Mouse (Mus musculus) bone marrow, adult 2 months (tissue): Measurements from ENCODE around the gene Fzr1. TPM values are rescaled to one million over a fixed set of nuclear protein-coding genes. Genes with fewer than 3 reads are reported as not detected.

Source experiments
- H3K27ac ChIP-seq: fragments of 200-500 bp; 2 replicates; pipeline ENCODE4 v1.5.1; 2012; ENCODE audit warnings: low read depth, mild to moderate bottlenecking, control low read depth, inconsistent platforms, low read length; ENCODE audit not compliant: control insufficient read depth, poor library complexity, insufficient read depth
- H3K4me1 ChIP-seq: fragments of 200-500 bp; 2 replicates; pipeline ENCODE4 v1.6.1; 2011; ENCODE audit warnings: low read length; ENCODE audit not compliant: control insufficient read depth, insufficient read depth
- H3K4me3 ChIP-seq: fragments of 200-500 bp; replicated peaks from 2 replicates; pipeline ENCODE3; 2011; ENCODE audit warnings: mild to moderate bottlenecking, low read depth, low read length, control low read depth; ENCODE audit not compliant: control insufficient read depth
- CTCF ChIP-seq: fragments of 200-500 bp; IDR thresholded peaks from 2 replicates; pipeline ENCODE4 v1.5.1; 2011; ENCODE audit warnings: low read length, control low read depth; ENCODE audit not compliant: control insufficient read depth, insufficient read depth
- POLR2A ChIP-seq: fragments of 200-500 bp; IDR thresholded peaks from 2 replicates; pipeline ENCODE4 v1.6.1; 2011; ENCODE audit warnings: low read depth, mild to moderate bottlenecking, control low read depth, low read length, borderline replicate concordance; ENCODE audit not compliant: control insufficient read depth
- WGBS: fragments of 180-500 bp; shearing (Covaris S2); methylation state at CpG from one replicate; pipeline ENCODE4 v1.1.7; 2018; 5-methylcytosine and 5-hydroxymethylcytosine counted together
- polyA plus RNA-seq: library from polyadenylated mRNA; stranded (reverse); fragments of >200 nt; gene quantifications from 2 replicates; pipeline ENCODE4 v1.2.4, GENCODE M21; 2011; ENCODE audit warnings: low replicate concordance; ENCODE audit not compliant: missing spikeins, insufficient read depth, insufficient read length

Fzr1 gene
- polyA plus RNA-seq, 1 experiment, result 131 TPM

- 91% methylated on average over 54 of the region's 54 CpGs for WGBS
- no peak overlapping the region for H3K4me3 ChIP-seq
- H3K27ac ChIP-seq, result peak overlapping the region; percentile 67; the same call in 1 of the 2 replicates
- peaks cover 7% of the 10 kb centered on the region for H3K4me1 ChIP-seq
- no peak for TF ChIP-seq CTCF
- TF ChIP-seq POLR2A, result no peak
Measured at GRCm38 (mm10) chr10:81363436-81364346, 14.6 kb downstream of the Fzr1 start.

DNA sequence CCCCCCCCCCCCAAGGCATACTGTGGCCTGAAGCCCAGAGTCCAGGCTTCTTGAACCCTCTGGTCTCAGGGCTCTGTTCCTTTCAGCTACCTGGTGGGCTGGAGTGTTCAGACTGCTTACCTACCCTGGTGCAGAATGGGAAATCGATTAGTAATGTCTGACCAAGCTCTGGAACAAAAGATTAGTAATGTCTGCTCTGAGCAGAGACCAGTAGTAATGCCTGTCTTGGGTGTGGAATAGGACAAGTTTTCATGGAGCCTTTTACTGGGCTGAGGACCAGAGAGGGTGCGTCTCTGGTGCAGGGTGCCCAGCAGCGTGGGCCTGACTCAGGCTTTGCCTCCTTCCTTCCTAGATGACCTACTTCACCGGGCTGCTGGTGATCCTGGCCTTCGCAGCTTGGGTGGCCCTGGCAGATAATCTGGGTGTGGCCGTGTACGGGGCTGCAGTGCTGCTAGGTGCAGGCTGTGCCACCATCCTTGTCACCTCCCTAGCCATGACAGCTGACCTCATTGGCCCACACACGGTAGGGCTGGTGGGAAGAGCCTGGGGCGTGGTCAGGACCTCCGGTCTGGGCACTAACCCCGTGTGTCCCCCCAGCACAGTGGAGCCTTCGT is 15.9 kb downstream of the Fzr1 start:
- H3K27ac ChIP-seq, result peak overlapping the region; percentile 67
- TF ChIP-seq CTCF (no peak), POLR2A (peak; percentile 66; the same call in 1 of the 2 replicates)
- WGBS, result 64% methylated on average over 12 of the region's 12 CpGs
- H3K4me3 ChIP-seq, result no peak overlapping the region
- peaks cover 8% of the 10 kb centered on the region for H3K4me1 ChIP-seq

GRCm38 (mm10) chr10:81360721-81361120 is 17.6 kb downstream of the Fzr1 start:
- TF ChIP-seq POLR2A, result no peak
- TF ChIP-seq CTCF, result no peak
- H3K27ac ChIP-seq, result peak overlapping the region; percentile 6; the same call in 1 of the 2 replicates
- WGBS, result 83% methylated on average over 8 of the region's 8 CpGs
- peaks cover 12% of the 10 kb centered on the region for H3K4me1 ChIP-seq
- H3K4me3 ChIP-seq, result no peak overlapping the region

GRCm38 (mm10) chr10:81358841-81359240 is 19.5 kb downstream of the Fzr1 start:
- peaks cover 12% of the 10 kb centered on the region for H3K4me1 ChIP-seq
- H3K27ac ChIP-seq, result peak overlapping the region; percentile 51
- 6% methylated on average over 1 of the region's 1 CpGs for WGBS
- H3K4me3 ChIP-seq, result peak overlapping the region; percentile 86
- TF ChIP-seq CTCF (no peak), POLR2A (no peak)

DNA sequence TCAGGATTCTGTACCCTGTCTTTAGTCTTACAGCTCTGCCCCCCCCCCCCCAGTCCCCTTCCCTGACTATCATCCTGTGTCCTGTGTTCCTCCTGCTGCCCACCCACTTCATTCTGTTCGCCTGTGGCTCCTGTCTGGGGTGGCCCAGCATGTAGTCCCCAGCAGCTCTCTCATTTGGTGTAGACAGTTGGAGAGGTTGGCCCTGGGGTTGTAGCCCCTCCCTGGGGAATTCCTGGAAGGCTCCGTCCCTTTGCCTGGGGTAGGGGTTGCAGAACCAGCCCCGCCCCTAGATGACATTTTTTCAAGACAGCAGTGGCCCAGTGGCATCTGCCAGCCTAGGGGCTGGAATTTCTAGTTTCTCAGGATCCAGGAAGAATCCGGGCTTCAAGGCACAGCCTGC is 20.1 kb downstream of the Fzr1 start:
- no peak for TF ChIP-seq CTCF
- Histone ChIP-seq H3K4me1 (peaks cover 12% of the 10 kb centered on the region), H3K27ac (peak overlapping the region; percentile 86; the same call in 1 of the 2 replicates), H3K4me3 (peak overlapping the region; percentile 86)
- WGBS, result 12% methylated on average over 4 of the region's 4 CpGs

DNA sequence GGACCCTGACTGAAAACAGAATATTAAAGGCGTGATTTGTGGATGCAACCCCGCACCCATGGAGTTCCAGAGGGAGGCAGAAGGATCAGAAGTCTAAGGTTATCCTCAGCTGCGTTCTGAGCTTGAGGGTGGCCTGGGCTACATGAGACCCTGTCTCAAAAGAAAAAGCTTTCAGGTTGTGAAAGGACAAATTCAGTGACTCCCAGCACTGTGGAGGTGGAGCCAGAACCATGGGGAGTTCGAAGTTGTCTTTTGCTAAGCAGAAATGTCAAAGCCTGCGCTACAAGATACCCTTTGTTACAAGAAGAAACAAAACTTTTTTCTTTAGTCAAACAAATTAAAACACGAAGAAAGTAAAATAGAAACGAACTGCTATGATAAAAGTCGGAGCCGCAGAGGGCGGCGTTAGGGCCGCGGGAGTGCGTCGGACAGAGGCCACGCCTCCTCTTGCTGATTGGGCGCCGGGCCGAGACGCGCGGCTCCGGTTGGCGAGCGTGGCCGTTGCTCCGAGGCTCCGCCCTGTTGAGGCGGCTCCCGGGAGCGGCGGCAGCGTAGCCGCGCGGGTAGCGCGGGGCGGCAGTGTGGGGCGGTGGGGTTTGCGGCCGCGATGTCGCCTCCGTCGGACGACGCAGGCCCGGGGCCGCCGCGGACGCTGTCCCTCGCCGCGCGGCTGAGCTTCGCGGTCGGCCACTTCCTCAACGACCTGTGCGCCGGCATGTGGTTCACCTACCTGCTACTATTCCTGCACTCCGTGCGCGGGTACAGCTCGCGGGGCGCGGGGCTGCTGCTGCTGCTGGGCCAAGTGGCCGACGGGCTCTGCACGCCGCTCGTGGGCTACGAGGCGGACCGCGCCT is 21.1 kb downstream of the Fzr1 start, which contains the start of gene Mfsd12:
Mfsd12 (plus strand) TSS at position 501 of the 854 bp plus-strand sequence.
- H3K27ac ChIP-seq, result peak within 1 kb of the TSS; percentile 86
- H3K4me3 ChIP-seq, result peak within 1 kb of the TSS; percentile 86
- peak; percentile 91; the same call in 1 of the 2 replicates for TF ChIP-seq POLR2A
- 0 out of 2 replicates have a peak, but pooled peaks have one; percentile 9 for TF ChIP-seq CTCF
- 1% methylated on average over 79 of the region's 79 CpGs for WGBS
- peaks cover 8% of the 10 kb centered on the region for H3K4me1 ChIP-seq

GRCm38 (mm10) chr10:81356352-81356990 is 21.8 kb downstream of the Fzr1 start:
- 6% methylated on average over 12 of the region's 12 CpGs for WGBS
- Histone ChIP-seq H3K27ac (peak overlapping the region; percentile 86), H3K4me1 (peaks cover 5% of the 10 kb centered on the region; the same call in 1 of the 2 replicates), H3K4me3 (peak overlapping the region; percentile 62)
- TF ChIP-seq CTCF (no peak), POLR2A (peak; percentile 12; the same call in 1 of the 2 replicates)
